Mouse (Mus musculus): ENCODE results near the gene Adam1b. TPM values are rescaled to one million over a fixed set of nuclear protein-coding genes. Genes with fewer than 3 reads are reported as not detected.

Adam1b gene
- polyA plus RNA-seq, 1 experiment from 2014 or later, result not detected

GRCm38 (mm10) chr5:121453743-121454502 is 49.3 kb downstream of the Adam1b start:
- H3K4me1 ChIP-seq (ENCODE audit: control insufficient read depth, insufficient read depth, low read length), result peaks cover 11% of the 10 kb centered on the region
- no peak for ATAC-seq
- no peak overlapping the region; the same call in 1 of the 2 replicates for H3K4me2 ChIP-seq (ENCODE audit: low read length)
- H3K4me3 ChIP-seq (ENCODE audit: low read depth, low read length), result no peak overlapping the region
- no peak overlapping the region for H3K27ac ChIP-seq (ENCODE audit: low read length)
- 90% methylated on average over 13 of the region's 13 CpGs for WGBS
- H3K27me3 ChIP-seq (ENCODE audit: control insufficient read depth, insufficient read depth, low read depth, low read length), result no peaks in the 10 kb centered on the region
- H3K9ac ChIP-seq (ENCODE audit: low read depth, low read length), result no peak overlapping the region
- no peaks in the 10 kb centered on the region for H3K9me3 ChIP-seq (replicated peaks; ENCODE audit: control insufficient read depth, low read length, poor library complexity, severe bottlenecking)
- H3K36me3 ChIP-seq (ENCODE audit: control insufficient read depth, insufficient read depth, low read length), result no peaks in the 10 kb centered on the region

DNA sequence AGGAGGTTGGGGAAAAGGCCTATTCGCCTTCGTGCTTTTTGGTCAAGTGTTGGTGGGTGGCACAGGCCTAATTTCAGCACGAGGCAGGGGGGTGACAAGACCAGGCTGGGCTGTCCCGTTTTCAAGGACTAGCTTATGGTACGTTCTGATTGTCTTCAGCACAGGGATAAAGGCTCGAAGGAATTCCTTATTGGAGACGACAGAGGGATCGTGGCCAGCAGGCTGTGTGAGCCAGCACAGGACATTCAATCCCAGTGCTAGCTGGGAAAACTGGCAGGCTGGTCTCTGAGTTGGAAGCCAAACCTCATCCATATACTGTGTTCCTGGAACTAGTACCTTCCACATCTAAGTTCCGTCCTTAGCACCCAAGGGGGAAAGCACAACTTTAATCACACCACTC is 50.3 kb downstream of the Adam1b start:
- ATAC-seq, result 0 out of 2 replicates have a peak, but pooled peaks have one; percentile 2
- Histone ChIP-seq H3K27ac (ENCODE audit: low read length) (peak overlapping the region; percentile 94), H3K9ac (ENCODE audit: low read depth, low read length) (peak overlapping the region; percentile 90), H3K27me3 (ENCODE audit: control insufficient read depth, insufficient read depth, low read depth, low read length) (no peaks in the 10 kb centered on the region), H3K9me3 (replicated peaks; ENCODE audit: control insufficient read depth, low read length, poor library complexity, severe bottlenecking) (no peaks in the 10 kb centered on the region), H3K4me1 (ENCODE audit: control insufficient read depth, insufficient read depth, low read length) (peaks cover 11% of the 10 kb centered on the region), H3K4me2 (ENCODE audit: low read length) (peak overlapping the region; percentile 81), H3K4me3 (ENCODE audit: low read depth, low read length) (peak overlapping the region; percentile 81), H3K36me3 (ENCODE audit: control insufficient read depth, insufficient read depth, low read length) (peaks cover 8% of the 10 kb centered on the region)
- WGBS, result 5% methylated on average over 9 of the region's 9 CpGs

DNA sequence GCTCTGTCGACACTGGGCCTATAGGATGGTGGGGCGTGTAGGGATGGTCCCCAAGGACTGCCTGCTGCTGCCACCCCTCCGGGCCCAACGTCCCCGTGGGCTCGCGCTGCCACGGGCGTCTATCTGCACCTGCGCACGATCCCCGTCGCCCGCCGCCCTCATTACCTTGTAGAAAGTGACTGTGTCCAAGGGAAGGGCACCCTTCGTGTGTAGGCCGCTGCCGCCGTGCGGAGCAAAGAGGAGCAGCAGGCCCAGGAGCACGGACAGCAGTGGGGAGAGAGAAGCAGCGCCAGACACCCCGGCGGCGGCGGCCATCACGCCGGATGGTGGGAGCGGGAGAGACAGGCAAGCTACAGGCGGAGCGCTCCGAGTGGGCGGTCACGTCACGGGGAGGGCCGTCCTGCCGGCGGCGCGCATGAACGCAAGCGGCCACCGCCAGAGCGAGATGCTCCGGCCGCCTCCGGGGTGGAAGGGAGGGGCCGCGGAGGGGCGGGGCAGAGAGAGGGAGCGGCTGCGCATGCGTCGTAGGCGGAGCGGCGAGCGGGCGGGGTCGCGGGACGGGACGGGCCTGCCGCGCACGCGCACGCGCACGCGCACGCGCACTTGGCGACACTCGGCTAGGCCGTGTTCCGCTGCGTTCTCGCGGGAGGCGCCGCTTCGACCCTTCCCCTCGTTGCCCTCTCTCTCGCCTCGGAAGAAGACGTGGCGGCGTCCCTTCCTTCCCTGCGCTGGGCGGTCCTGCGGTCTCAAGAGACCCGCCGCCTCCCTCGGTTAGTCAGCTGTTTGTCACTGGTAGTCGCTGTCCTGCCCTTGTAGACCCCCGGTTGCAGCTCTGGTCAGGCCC is 51.0 kb downstream of the Adam1b start, which contains the start of gene Erp29:
Gene Erp29 (minus strand): TSS at position 481 of the 844 bp plus-strand sequence.
- peak within 1 kb of the TSS; percentile 91 for H3K9ac ChIP-seq (ENCODE audit: low read depth, low read length)
- H3K9me3 ChIP-seq (replicated peaks; ENCODE audit: control insufficient read depth, low read length, poor library complexity, severe bottlenecking), result no peaks in the 10 kb centered on the region
- H3K27ac ChIP-seq (ENCODE audit: low read length), result peak within 1 kb of the TSS; percentile 94
- H3K4me2 ChIP-seq (ENCODE audit: low read length), result peak within 1 kb of the TSS; percentile 81
- WGBS, result under 1% methylated on average over 81 of the region's 97 CpGs
- peak within 1 kb of the TSS; percentile 81 for H3K4me3 ChIP-seq (ENCODE audit: low read depth, low read length)
- no peaks in the 10 kb centered on the region for H3K27me3 ChIP-seq (ENCODE audit: control insufficient read depth, insufficient read depth, low read depth, low read length)
- H3K36me3 ChIP-seq (ENCODE audit: control insufficient read depth, insufficient read depth, low read length), result peaks cover 8% of the 10 kb centered on the region
- H3K4me1 ChIP-seq (ENCODE audit: control insufficient read depth, insufficient read depth, low read length), result peaks cover 11% of the 10 kb centered on the region
- peak; percentile 93 for ATAC-seq

DNA sequence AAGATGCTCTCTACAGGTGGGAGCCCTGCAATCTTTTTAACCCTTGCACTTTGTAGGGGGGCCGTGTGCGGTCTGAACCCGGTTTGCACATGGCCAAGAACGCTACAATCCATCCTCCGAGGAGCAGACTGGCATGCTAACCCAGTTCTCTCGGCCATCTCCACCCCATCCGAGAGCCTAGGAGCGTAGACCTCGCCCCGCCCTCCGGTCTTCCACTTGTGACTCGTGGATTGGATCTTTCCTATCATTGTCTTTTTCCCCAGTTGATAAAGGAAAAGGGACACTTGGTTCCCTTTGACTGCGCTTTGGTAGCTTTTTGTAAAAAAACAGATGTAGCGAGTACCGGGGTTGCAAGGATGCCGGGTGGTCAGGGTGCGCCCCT is 51.6 kb downstream of the Adam1b start, which contains the start of gene Tmem116:
Gene Tmem116 (plus strand): TSS at position 250 of the 382 bp plus-strand sequence.
- peak within 1 kb of the TSS; percentile 81 for H3K4me3 ChIP-seq (ENCODE audit: low read depth, low read length)
- no peaks in the 10 kb centered on the region for H3K9me3 ChIP-seq (replicated peaks; ENCODE audit: control insufficient read depth, low read length, poor library complexity, severe bottlenecking)
- peak; percentile 46 for ATAC-seq
- peak within 1 kb of the TSS; percentile 94 for H3K27ac ChIP-seq (ENCODE audit: low read length)
- under 1% methylated on average over 17 of the region's 17 CpGs for WGBS
- peak within 1 kb of the TSS; percentile 91 for H3K9ac ChIP-seq (ENCODE audit: low read depth, low read length)
- H3K4me2 ChIP-seq (ENCODE audit: low read length), result peak within 1 kb of the TSS; percentile 81
- peaks cover 11% of the 10 kb centered on the region for H3K4me1 ChIP-seq (ENCODE audit: control insufficient read depth, insufficient read depth, low read length)
- no peaks in the 10 kb centered on the region for H3K27me3 ChIP-seq (ENCODE audit: control insufficient read depth, insufficient read depth, low read depth, low read length)
- peaks cover 11% of the 10 kb centered on the region for H3K36me3 ChIP-seq (ENCODE audit: control insufficient read depth, insufficient read depth, low read length)

- Histone ChIP-seq H3K27ac (ENCODE audit: low read length) (peak overlapping the region; percentile 94), H3K36me3 (ENCODE audit: control insufficient read depth, insufficient read depth, low read length) (peaks cover 15% of the 10 kb centered on the region), H3K9me3 (replicated peaks; ENCODE audit: control insufficient read depth, low read length, poor library complexity, severe bottlenecking) (no peaks in the 10 kb centered on the region), H3K4me3 (ENCODE audit: low read depth, low read length) (peak overlapping the region; percentile 81), H3K4me2 (ENCODE audit: low read length) (peak overlapping the region; percentile 58), H3K27me3 (ENCODE audit: control insufficient read depth, insufficient read depth, low read depth, low read length) (no peaks in the 10 kb centered on the region), H3K9ac (ENCODE audit: low read depth, low read length) (peak overlapping the region; percentile 91), H3K4me1 (ENCODE audit: control insufficient read depth, insufficient read depth, low read length) (peaks cover 11% of the 10 kb centered on the region)
- WGBS, result 22% methylated on average over 8 of the region's 8 CpGs
- ATAC-seq, result no peak
Measured at GRCm38 (mm10) chr5:121451203-121451602, 52.0 kb downstream of the Adam1b start.

DNA sequence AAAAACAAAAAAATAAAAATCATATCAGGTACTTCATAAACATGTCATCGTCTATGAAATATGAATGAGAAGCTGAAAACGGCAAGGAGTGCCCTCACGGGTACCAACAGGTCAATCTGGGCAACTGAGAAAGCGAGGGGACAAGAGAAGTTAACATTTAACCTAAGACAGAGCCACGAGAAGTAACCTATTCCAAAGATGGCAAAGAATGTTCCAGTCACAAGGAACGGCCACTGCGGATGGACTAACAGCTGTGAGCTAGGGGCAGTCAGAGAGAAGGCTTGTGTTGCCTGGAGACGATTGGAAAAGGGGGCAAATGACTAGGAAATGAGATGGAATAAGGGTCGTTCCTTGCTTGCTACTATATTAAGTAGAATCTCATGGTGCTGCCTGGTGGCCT is 52.8 kb downstream of the Adam1b start:
- WGBS, result 84% methylated on average over 9 of the region's 9 CpGs
- no peak overlapping the region for H3K4me3 ChIP-seq (ENCODE audit: low read depth, low read length)

More for the DNA sequence above, 52.8 kb downstream of the Adam1b start:
- H3K27ac ChIP-seq (ENCODE audit: low read length), result no peak overlapping the region
- ATAC-seq, result no peak
- peak overlapping the region; percentile 58; the same call in 1 of the 2 replicates for H3K4me2 ChIP-seq (ENCODE audit: low read length)
- peaks cover 22% of the 10 kb centered on the region for H3K36me3 ChIP-seq (ENCODE audit: control insufficient read depth, insufficient read depth, low read length)
- H3K4me1 ChIP-seq (ENCODE audit: control insufficient read depth, insufficient read depth, low read length), result peaks cover 11% of the 10 kb centered on the region
- H3K27me3 ChIP-seq (ENCODE audit: control insufficient read depth, insufficient read depth, low read depth, low read length), result no peaks in the 10 kb centered on the region
- H3K9ac ChIP-seq (ENCODE audit: low read depth, low read length), result no peak overlapping the region
- H3K9me3 ChIP-seq (replicated peaks; ENCODE audit: control insufficient read depth, low read length, poor library complexity, severe bottlenecking), result no peaks in the 10 kb centered on the region

Other genes with a start within 250 kb of the Adam1b start
- 135 and 140 TPM in 2 replicates for gene Trafd1, start 117.8 kb downstream of the Adam1b start, polyA plus RNA-seq (2015; fragmentation: Nextera tagmentation; extraction: Ambion mirVana)
- gene Naa25, start 105.5 kb downstream of the Adam1b start, polyA plus RNA-seq (2015; fragmentation: Nextera tagmentation; extraction: Ambion mirVana), result 54.0 and 55.0 TPM in 2 replicates
- 1.9 and 2.2 TPM in 2 replicates for gene Tmem116, start 51.5 kb downstream of the Adam1b start, polyA plus RNA-seq (2015; fragmentation: Nextera tagmentation; extraction: Ambion mirVana)
- 174 and 182 TPM in 2 replicates for gene Erp29, start 50.9 kb downstream of the Adam1b start, polyA plus RNA-seq (2015; fragmentation: Nextera tagmentation; extraction: Ambion mirVana)
- gene Adam1a, start 42.0 kb upstream of the Adam1b start, polyA plus RNA-seq (2015; fragmentation: Nextera tagmentation; extraction: Ambion mirVana), result 4.9 and 6.5 TPM in 2 replicates
- not detected in 2 replicates for gene Gm42878, start 42.0 kb upstream of the Adam1b start, polyA plus RNA-seq (2015; fragmentation: Nextera tagmentation; extraction: Ambion mirVana)
- 58.8 and 64.1 TPM in 2 replicates for gene Mapkapk5, start 42.5 kb upstream of the Adam1b start, polyA plus RNA-seq (2015; fragmentation: Nextera tagmentation; extraction: Ambion mirVana)
- gene Aldh2, start 90.4 kb upstream of the Adam1b start, polyA plus RNA-seq (2015; fragmentation: Nextera tagmentation; extraction: Ambion mirVana), result 129 and 141 TPM in 2 replicates
- gene Acad12, start 115.5 kb upstream of the Adam1b start, polyA plus RNA-seq (2015; fragmentation: Nextera tagmentation; extraction: Ambion mirVana), result 1.4 and 1.9 TPM in 2 replicates
- gene Acad10, start 157.1 kb upstream of the Adam1b start, polyA plus RNA-seq (2015; fragmentation: Nextera tagmentation; extraction: Ambion mirVana), result 1.7 and 2.1 TPM in 2 replicates
- 43.3 and 44.5 TPM in 2 replicates for gene Brap, start 157.1 kb upstream of the Adam1b start, polyA plus RNA-seq (2015; fragmentation: Nextera tagmentation; extraction: Ambion mirVana)
- gene Atxn2, start 207.9 kb upstream of the Adam1b start, polyA plus RNA-seq (2015; fragmentation: Nextera tagmentation; extraction: Ambion mirVana), result 60.1 and 65.5 TPM in 2 replicates

All from midbrain, embryonic 16.5 days (tissue).